Mouse (Mus musculus): ENCODE data around the gene Pbx4.

DNA sequence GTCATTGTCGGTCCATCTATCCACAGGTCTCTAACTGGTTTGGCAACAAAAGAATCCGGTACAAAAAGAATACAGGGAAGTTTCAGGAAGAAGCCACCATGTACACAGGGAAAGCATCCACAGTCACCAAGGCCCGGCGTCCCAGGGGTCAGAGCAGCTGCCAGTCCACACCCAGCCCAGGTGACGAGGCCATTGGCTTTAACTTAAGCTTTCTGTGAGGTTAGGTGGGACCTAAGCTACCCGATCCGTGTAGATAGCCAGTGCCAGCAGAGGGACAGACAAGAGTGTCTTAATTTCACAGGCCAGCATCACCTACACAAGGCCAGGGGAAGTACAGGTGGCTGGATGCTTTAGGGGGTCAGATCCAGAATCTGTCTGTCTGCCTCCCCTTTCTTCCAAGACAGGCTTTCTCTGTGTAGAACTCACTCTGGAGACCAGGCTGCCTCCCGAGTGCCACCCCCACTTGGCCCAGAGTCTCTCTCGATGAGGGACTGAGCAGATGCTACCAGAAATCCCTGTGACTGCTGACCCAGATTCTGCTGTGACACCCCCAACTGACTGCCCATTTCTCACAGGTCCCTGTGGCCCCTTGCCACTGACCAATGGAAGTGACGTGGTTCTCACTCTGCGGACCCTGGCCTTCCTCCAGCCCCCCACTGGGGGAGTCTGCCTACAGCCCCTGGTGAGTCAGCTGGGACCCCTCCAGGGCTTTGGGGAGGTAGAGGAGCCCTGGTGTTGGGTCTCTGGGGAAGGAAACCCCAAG is 37.9 kb downstream of the Pbx4 start:
- no peak for TF ChIP-seq TCF12 (IDR thresholded peaks at IDR 0.05; ENCODE audit: insufficient read depth, poor library complexity, severe bottlenecking)
- TF ChIP-seq POLR2A (IDR thresholded peaks at IDR 0.05; ENCODE audit: insufficient read length, low read depth), result no peak
- no peak for TF ChIP-seq MYOG (IDR thresholded peaks at IDR 0.05; ENCODE audit: control insufficient read depth in 1 of 3, insufficient read depth in 1 of 3, insufficient read length in 2 of 3, low read depth in 2 of 3)
- no peak for TF ChIP-seq MAX (IDR thresholded peaks at IDR 0.05; ENCODE audit: low read depth)
- TF ChIP-seq POLR2AphosphoS2 (IDR thresholded peaks at IDR 0.05; ENCODE audit: insufficient read length, low read depth), result no peak
- TF ChIP-seq E2F4 (IDR thresholded peaks at IDR 0.05; ENCODE audit: insufficient read depth), result no peak
- no peak for TF ChIP-seq CEBPB (IDR thresholded peaks at IDR 0.05; ENCODE audit: insufficient read depth, poor library complexity, severe bottlenecking)
- no peak for TF ChIP-seq USF1 (IDR thresholded peaks at IDR 0.05; ENCODE audit: low read depth)
- TF ChIP-seq REST (IDR thresholded peaks at IDR 0.05; ENCODE audit: insufficient read depth, insufficient read length), result no peak

Data from myocyte (in vitro differentiated cells).